Mouse (Mus musculus): Measurements from ENCODE around the gene Gm20388. TPM values are rescaled to one million over a fixed set of nuclear protein-coding genes. Genes with fewer than 3 reads are reported as not detected.

Gm20388 gene
- polyA plus RNA-seq, 1 experiment: 28.1 TPM

DNA sequence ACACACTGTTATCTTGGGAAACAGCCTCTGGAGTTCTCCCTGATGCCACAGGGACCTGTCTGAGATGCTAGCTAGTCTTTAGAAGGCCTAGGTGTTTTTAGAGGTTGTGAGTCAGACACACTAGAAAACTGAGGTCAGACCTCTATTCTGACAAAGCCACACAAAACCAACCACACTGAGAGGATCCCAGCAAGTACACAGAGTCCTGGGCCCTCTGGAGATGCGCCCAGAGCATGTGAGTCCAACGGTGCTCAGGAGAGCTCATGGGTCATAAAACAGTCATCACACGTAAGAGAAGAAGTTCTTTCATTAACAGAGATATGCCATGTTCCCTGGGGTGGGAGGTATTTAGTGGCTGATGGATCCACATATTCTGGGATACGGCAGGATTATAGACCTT is 1009.9 kb downstream of the Gm20388 start:
- TF ChIP-seq EP300 (IDR thresholded peaks at IDR 0.05; ENCODE audit: insufficient read depth, low read depth, low read length) (no peak), POLR2A (IDR thresholded peaks at IDR 0.05; ENCODE audit: insufficient read depth, low read length) (no peak), CTCF (IDR thresholded peaks at IDR 0.05; ENCODE audit: low read depth, low read length) (no peak)
- Histone ChIP-seq H3K27ac (ENCODE audit: insufficient read depth, low read length) (no peak overlapping the region), H3K9me3 (replicated peaks; ENCODE audit: control insufficient read depth, insufficient read depth, low read length, poor library complexity, severe bottlenecking) (no peaks in the 10 kb centered on the region), H3K36me3 (ENCODE audit: control insufficient read depth, insufficient read depth, low read length, poor library complexity, severe bottlenecking) (no peaks in the 10 kb centered on the region), H3K27me3 (ENCODE audit: control insufficient read depth, insufficient read depth, low read length, poor library complexity, severe bottlenecking) (no peaks in the 10 kb centered on the region), H3K4me1 (ENCODE audit: control insufficient read depth, insufficient read depth, low read length) (no peaks in the 10 kb centered on the region), H3K9ac (ENCODE audit: low read depth, poor library complexity, severe bottlenecking) (no peak overlapping the region), H3K4me3 (ENCODE audit: low read depth, low read length) (no peak overlapping the region)

DNA sequence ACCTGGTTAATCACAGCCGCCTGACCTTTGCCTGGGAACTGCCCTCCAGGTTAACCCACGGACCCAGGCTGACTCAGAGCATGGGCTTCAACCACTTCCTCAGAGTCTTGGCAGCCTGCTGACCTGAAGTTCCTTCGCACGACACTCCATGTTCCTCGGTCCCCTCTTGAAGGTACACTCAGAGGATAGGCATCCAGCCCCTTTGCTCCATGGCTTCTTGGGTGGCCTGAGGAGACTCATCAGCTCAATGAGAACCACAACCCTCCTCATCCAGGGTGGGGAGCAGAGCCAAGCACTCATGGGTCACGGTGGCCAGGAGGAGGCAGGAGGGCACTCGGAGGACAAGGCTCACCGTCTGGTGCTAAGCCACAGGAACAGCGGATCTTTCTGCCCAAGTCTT is 1015.6 kb downstream of the Gm20388 start:
- TF ChIP-seq EP300 (IDR thresholded peaks at IDR 0.05; ENCODE audit: insufficient read depth, low read depth, low read length): no peak
- no peak for TF ChIP-seq POLR2A (IDR thresholded peaks at IDR 0.05; ENCODE audit: insufficient read depth, low read length)
- TF ChIP-seq CTCF (IDR thresholded peaks at IDR 0.05; ENCODE audit: low read depth, low read length): no peak
- Histone ChIP-seq H3K4me1 (ENCODE audit: control insufficient read depth, insufficient read depth, low read length) (peaks cover 1% of the 10 kb centered on the region), H3K27me3 (ENCODE audit: control insufficient read depth, insufficient read depth, low read length, poor library complexity, severe bottlenecking) (no peaks in the 10 kb centered on the region), H3K9me3 (replicated peaks; ENCODE audit: control insufficient read depth, insufficient read depth, low read length, poor library complexity, severe bottlenecking) (no peaks in the 10 kb centered on the region), H3K36me3 (ENCODE audit: control insufficient read depth, insufficient read depth, low read length, poor library complexity, severe bottlenecking) (no peaks in the 10 kb centered on the region), H3K9ac (ENCODE audit: low read depth, poor library complexity, severe bottlenecking) (no peak overlapping the region), H3K4me3 (ENCODE audit: low read depth, low read length) (no peak overlapping the region), H3K27ac (ENCODE audit: insufficient read depth, low read length) (no peak overlapping the region)

DNA sequence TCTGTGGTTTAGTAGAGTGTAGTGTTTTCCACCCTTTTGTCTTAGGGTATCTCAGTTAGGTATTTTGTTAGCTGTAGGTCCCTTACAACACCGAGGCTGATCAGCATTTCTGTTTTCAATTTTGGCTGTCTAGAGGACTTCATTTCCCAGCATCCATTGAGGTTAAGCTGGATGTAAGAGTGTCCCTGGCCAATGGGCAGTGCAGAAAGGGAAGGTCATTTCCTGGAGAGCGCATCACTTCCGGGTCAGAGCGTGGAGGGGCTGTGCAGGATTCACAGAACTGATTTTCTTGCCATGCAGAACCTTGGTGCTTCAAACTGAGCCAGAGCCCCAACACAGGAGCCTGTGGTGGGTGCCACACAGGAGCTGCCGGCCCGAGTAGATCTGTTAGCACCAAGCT is 1017.4 kb downstream of the Gm20388 start:
- H3K9ac ChIP-seq (ENCODE audit: low read depth, poor library complexity, severe bottlenecking): no peak overlapping the region
- H3K27me3 ChIP-seq (ENCODE audit: control insufficient read depth, insufficient read depth, low read length, poor library complexity, severe bottlenecking): no peaks in the 10 kb centered on the region
- H3K9me3 ChIP-seq (replicated peaks; ENCODE audit: control insufficient read depth, insufficient read depth, low read length, poor library complexity, severe bottlenecking): no peaks in the 10 kb centered on the region
- no peak overlapping the region for H3K27ac ChIP-seq (ENCODE audit: insufficient read depth, low read length)
- H3K4me1 ChIP-seq (ENCODE audit: control insufficient read depth, insufficient read depth, low read length): peaks cover 1% of the 10 kb centered on the region
- no peak overlapping the region for H3K4me3 ChIP-seq (ENCODE audit: low read depth, low read length)
- no peaks in the 10 kb centered on the region for H3K36me3 ChIP-seq (ENCODE audit: control insufficient read depth, insufficient read depth, low read length, poor library complexity, severe bottlenecking)
- TF ChIP-seq POLR2A (IDR thresholded peaks at IDR 0.05; ENCODE audit: insufficient read depth, low read length) (no peak), EP300 (IDR thresholded peaks at IDR 0.05; ENCODE audit: insufficient read depth, low read depth, low read length) (no peak), CTCF (IDR thresholded peaks at IDR 0.05; ENCODE audit: low read depth, low read length) (no peak)

DNA sequence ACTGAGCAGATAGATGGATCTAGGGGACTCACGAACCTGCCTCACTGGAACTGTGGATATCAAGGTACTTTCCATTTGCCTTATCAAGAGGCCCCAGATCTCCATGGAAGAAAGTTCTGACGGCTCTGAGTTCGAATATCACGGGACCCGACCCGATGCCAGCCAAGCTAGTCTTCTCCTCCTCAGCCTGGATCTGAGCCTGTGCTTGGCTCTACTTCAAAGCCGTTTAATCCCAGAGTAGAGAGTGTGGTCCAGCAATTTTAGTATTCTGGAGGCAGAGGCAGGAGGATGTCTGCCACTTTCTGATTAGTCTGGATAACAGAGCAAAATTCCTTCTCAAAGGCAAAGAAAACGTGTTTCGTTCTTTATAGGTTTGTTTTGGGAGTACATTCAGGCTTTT is 1024.0 kb downstream of the Gm20388 start:
- Histone ChIP-seq H3K9me3 (replicated peaks; ENCODE audit: control insufficient read depth, insufficient read depth, low read length, poor library complexity, severe bottlenecking) (no peaks in the 10 kb centered on the region), H3K27me3 (ENCODE audit: control insufficient read depth, insufficient read depth, low read length, poor library complexity, severe bottlenecking) (no peaks in the 10 kb centered on the region), H3K27ac (ENCODE audit: insufficient read depth, low read length) (no peak overlapping the region), H3K4me3 (ENCODE audit: low read depth, low read length) (no peak overlapping the region), H3K9ac (ENCODE audit: low read depth, poor library complexity, severe bottlenecking) (no peak overlapping the region), H3K36me3 (ENCODE audit: control insufficient read depth, insufficient read depth, low read length, poor library complexity, severe bottlenecking) (no peaks in the 10 kb centered on the region), H3K4me1 (ENCODE audit: control insufficient read depth, insufficient read depth, low read length) (peaks cover 1% of the 10 kb centered on the region)
- no peak for TF ChIP-seq POLR2A (IDR thresholded peaks at IDR 0.05; ENCODE audit: insufficient read depth, low read length)
- TF ChIP-seq CTCF (IDR thresholded peaks at IDR 0.05; ENCODE audit: low read depth, low read length): no peak
- TF ChIP-seq EP300 (IDR thresholded peaks at IDR 0.05; ENCODE audit: insufficient read depth, low read depth, low read length): no peak

DNA sequence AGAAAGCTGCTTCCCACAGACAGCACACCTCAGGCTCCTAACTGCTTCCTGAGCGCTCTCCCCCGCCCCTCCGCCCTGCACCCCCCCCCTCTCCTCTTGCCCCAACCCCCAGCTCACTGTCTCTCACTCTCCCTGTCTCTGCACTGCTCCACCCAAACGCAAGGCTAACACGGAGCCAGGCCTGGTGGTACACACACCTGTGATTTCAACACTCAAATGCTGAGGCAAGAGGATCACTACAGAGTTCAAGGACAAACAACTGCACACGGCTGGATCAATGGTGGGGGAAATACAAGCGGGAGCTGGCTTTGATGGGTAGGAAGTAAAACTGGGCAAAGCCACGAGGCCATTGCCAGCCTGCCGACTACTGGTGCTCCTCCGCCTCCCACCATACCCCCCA is 1026.0 kb downstream of the Gm20388 start:
- Histone ChIP-seq H3K4me1 (ENCODE audit: control insufficient read depth, insufficient read depth, low read length) (no peaks in the 10 kb centered on the region), H3K9ac (ENCODE audit: low read depth, poor library complexity, severe bottlenecking) (no peak overlapping the region), H3K4me3 (ENCODE audit: low read depth, low read length) (no peak overlapping the region), H3K27me3 (ENCODE audit: control insufficient read depth, insufficient read depth, low read length, poor library complexity, severe bottlenecking) (no peaks in the 10 kb centered on the region), H3K36me3 (ENCODE audit: control insufficient read depth, insufficient read depth, low read length, poor library complexity, severe bottlenecking) (no peaks in the 10 kb centered on the region), H3K9me3 (replicated peaks; ENCODE audit: control insufficient read depth, insufficient read depth, low read length, poor library complexity, severe bottlenecking) (no peaks in the 10 kb centered on the region), H3K27ac (ENCODE audit: insufficient read depth, low read length) (no peak overlapping the region)
- no peak for TF ChIP-seq POLR2A (IDR thresholded peaks at IDR 0.05; ENCODE audit: insufficient read depth, low read length)
- TF ChIP-seq CTCF (IDR thresholded peaks at IDR 0.05; ENCODE audit: low read depth, low read length): no peak
- no peak for TF ChIP-seq EP300 (IDR thresholded peaks at IDR 0.05; ENCODE audit: insufficient read depth, low read depth, low read length)

DNA sequence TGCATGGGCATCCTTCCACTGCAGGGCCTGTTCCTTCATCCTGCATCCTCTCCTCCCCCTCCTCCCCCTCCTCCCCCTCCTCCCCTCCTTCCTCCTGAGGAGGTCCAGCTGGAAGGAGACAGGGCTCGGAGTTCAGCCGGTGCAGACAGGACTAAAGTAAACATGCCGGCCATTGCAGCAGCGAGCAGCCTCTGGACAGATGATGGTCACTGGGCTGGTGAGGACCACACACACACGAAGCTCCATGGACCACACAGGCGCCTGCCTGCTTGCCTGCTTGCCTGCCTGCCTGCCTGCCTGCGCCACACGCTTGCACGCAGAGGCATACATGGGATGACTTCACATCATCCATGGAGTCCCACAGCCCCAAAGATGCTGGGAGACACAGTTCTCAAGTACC is 1026.8 kb downstream of the Gm20388 start:
- no peaks in the 10 kb centered on the region for H3K36me3 ChIP-seq (ENCODE audit: control insufficient read depth, insufficient read depth, low read length, poor library complexity, severe bottlenecking)
- no peak overlapping the region for H3K4me3 ChIP-seq (ENCODE audit: low read depth, low read length)
- no peak overlapping the region for H3K27ac ChIP-seq (ENCODE audit: insufficient read depth, low read length)
- H3K4me1 ChIP-seq (ENCODE audit: control insufficient read depth, insufficient read depth, low read length): no peaks in the 10 kb centered on the region
- TF ChIP-seq POLR2A (IDR thresholded peaks at IDR 0.05; ENCODE audit: insufficient read depth, low read length): no peak
- no peaks in the 10 kb centered on the region for H3K27me3 ChIP-seq (ENCODE audit: control insufficient read depth, insufficient read depth, low read length, poor library complexity, severe bottlenecking)
- no peak overlapping the region for H3K9ac ChIP-seq (ENCODE audit: low read depth, poor library complexity, severe bottlenecking)
- H3K9me3 ChIP-seq (replicated peaks; ENCODE audit: control insufficient read depth, insufficient read depth, low read length, poor library complexity, severe bottlenecking): no peaks in the 10 kb centered on the region

Data from ES-Bruce4 (cell line).